Mouse (Mus musculus): ENCODE measurements around the gene Dnajb2. TPM values are rescaled to one million over a fixed set of nuclear protein-coding genes. Genes with fewer than 3 reads are reported as not detected.

The Dnajb2 gene
- polyA plus RNA-seq, 1 experiment from 2014 or later = 24.2 TPM

- no peaks in the 10 kb centered on the region for H3K4me1 ChIP-seq (replicated peaks; ENCODE audit: control insufficient read depth, insufficient read depth)
- H3K9me3 ChIP-seq (ENCODE audit: control insufficient read depth, low read length) = no peaks in the 10 kb centered on the region
- ATAC-seq (ENCODE audit: low FRiP score, low TSS enrichment) (no peak), DNase-seq (ENCODE audit: low spot score) (no peak)
- H3K4me3 ChIP-seq (ENCODE audit: low read depth, low read length) = no peak overlapping the region
- H3K27me3 ChIP-seq (ENCODE audit: control insufficient read depth, insufficient read depth, low read length) = no peaks in the 10 kb centered on the region
- WGBS = 83% methylated on average over 10 of the region's 10 CpGs
- TF ChIP-seq EP300 (optimal IDR thresholded peaks at IDR 0.05) = no peak
- TF ChIP-seq CTCF (IDR thresholded peaks at IDR 0.05; ENCODE audit: low read depth) = no peak
- no peak overlapping the region for H3K9ac ChIP-seq (ENCODE audit: low read length)
- no peak overlapping the region for H3K4me2 ChIP-seq (replicated peaks; ENCODE audit: low read depth)
- peaks cover 16% of the 10 kb centered on the region; the same call in 1 of the 2 replicates for H3K36me3 ChIP-seq (ENCODE audit: control insufficient read depth, insufficient read depth, low read length)
- no peak overlapping the region for H3K27ac ChIP-seq (replicated peaks)
Measured at GRCm38 (mm10) chr1:75239591-75239990, 3.4 kb downstream of the Dnajb2 start.

DNA sequence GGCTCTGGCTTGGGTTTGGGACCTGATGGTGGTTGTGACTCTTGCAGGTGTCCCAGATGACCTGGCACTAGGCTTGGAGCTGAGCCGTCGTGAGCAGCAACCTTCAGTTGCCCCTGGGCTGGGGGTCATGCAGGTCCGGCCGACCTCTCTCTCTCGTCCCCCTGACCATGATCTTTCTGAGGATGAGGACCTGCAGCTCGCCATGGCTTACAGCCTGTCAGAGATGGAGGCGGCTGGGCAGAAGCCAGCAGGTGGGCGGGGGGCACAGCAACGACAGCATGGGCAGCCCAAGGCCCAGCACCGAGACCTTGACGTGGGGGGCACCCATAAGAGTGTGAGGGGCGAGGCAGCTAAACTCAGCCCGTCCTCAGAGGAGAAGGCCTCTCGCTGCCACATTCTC is 7.2 kb downstream of the Dnajb2 start:
- peaks cover 6% of the 10 kb centered on the region; the same call in 1 of the 2 replicates for H3K4me1 ChIP-seq (replicated peaks; ENCODE audit: control insufficient read depth, insufficient read depth)
- H3K27me3 ChIP-seq (ENCODE audit: control insufficient read depth, insufficient read depth, low read length) = no peaks in the 10 kb centered on the region
- TF ChIP-seq EP300 (optimal IDR thresholded peaks at IDR 0.05) (no peak), CTCF (IDR thresholded peaks at IDR 0.05; ENCODE audit: low read depth) (no peak)
- ATAC-seq (ENCODE audit: low FRiP score, low TSS enrichment) = no peak
- peaks cover 16% of the 10 kb centered on the region; the same call in 1 of the 2 replicates for H3K36me3 ChIP-seq (ENCODE audit: control insufficient read depth, insufficient read depth, low read length)
- H3K27ac ChIP-seq (replicated peaks) = no peak overlapping the region
- no peaks in the 10 kb centered on the region for H3K9me3 ChIP-seq (ENCODE audit: control insufficient read depth, low read length)
- DNase-seq (ENCODE audit: low spot score) = no peak
- 87% methylated on average over 14 of the region's 14 CpGs for WGBS
- H3K4me2 ChIP-seq (replicated peaks; ENCODE audit: low read depth) = no peak overlapping the region
- H3K4me3 ChIP-seq (ENCODE audit: low read depth, low read length) = no peak overlapping the region
- H3K9ac ChIP-seq (ENCODE audit: low read length) = no peak overlapping the region

DNA sequence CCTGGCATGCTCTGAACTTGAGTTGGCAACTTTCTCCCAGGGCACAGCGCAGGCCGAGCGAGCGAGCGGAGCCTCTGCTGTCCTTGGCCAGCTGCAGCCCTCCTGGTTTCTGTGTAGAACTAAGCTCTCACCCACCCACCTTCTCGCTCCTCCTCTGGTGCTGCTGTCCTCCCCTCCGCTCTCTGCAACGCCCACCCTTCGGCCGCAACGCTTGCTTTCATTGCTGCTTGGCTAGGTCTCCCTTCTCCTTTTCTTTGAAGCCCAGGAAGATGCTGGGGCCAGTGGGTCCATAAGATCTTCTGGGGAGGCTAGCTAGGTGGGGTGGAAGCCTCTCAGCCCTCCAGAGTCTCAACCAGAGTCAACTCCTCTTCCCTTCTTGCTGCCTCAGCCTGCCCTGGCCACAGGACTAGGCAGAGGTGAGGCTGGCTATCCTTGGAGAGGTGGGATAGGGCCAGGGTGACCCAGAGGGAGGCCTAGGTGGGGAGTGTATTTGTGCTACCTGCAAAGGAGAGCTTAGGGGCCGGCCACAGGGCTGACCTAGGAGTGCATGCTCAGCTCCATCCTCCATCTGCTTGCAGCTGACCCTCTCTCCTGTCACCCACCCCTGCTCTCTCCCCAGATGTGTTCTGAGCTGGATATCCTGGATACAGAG is 8.1 kb downstream of the Dnajb2 start:
- H3K36me3 ChIP-seq (ENCODE audit: control insufficient read depth, insufficient read depth, low read length) = peaks cover 16% of the 10 kb centered on the region; the same call in 1 of the 2 replicates
- ATAC-seq (ENCODE audit: low FRiP score, low TSS enrichment) = no peak
- WGBS = 94% methylated on average over 12 of the region's 12 CpGs
- H3K4me2 ChIP-seq (replicated peaks; ENCODE audit: low read depth) = no peak overlapping the region
- no peak for DNase-seq (ENCODE audit: low spot score)
- TF ChIP-seq EP300 (optimal IDR thresholded peaks at IDR 0.05) (no peak), CTCF (IDR thresholded peaks at IDR 0.05; ENCODE audit: low read depth) (no peak)
- H3K4me1 ChIP-seq (replicated peaks; ENCODE audit: control insufficient read depth, insufficient read depth) = peaks cover 6% of the 10 kb centered on the region; the same call in 1 of the 2 replicates
- H3K4me3 ChIP-seq (ENCODE audit: low read depth, low read length) = no peak overlapping the region
- no peak overlapping the region for H3K9ac ChIP-seq (ENCODE audit: low read length)
- no peak overlapping the region for H3K27ac ChIP-seq (replicated peaks)
- H3K9me3 ChIP-seq (ENCODE audit: control insufficient read depth, low read length) = no peaks in the 10 kb centered on the region
- H3K27me3 ChIP-seq (ENCODE audit: control insufficient read depth, insufficient read depth, low read length) = no peaks in the 10 kb centered on the region

DNA sequence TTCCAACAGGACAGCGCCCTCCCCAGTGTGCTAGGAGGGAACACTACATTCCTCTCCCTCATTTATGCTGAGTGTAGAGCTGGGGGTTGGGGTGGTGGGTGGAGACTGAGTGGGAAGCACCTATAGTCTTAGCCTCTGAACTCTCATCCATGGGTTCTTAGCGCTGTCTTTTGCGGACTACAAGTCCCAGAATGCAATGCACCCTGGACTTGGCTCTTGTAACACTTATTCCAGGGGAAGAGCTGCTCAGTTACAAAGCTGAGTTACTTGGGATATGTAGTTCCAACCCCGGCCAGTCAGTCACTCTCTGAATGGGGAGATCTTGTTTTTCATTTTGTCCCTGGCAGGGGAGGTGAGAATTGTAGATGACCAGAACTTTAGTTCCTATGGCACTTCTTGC is 8.6 kb downstream of the Dnajb2 start:
- TF ChIP-seq CTCF (IDR thresholded peaks at IDR 0.05; ENCODE audit: low read depth) = peak; percentile 28; the same call in 1 of the 2 replicates
- no peak for TF ChIP-seq EP300 (optimal IDR thresholded peaks at IDR 0.05)

GRCm38 (mm10) chr1:75247071-75247930 is 11.1 kb downstream of the Dnajb2 start:
- Histone ChIP-seq H3K36me3 (ENCODE audit: control insufficient read depth, insufficient read depth, low read length) (peaks cover 10% of the 10 kb centered on the region; the same call in 1 of the 2 replicates), H3K4me3 (ENCODE audit: low read depth, low read length) (no peak overlapping the region), H3K9me3 (ENCODE audit: control insufficient read depth, low read length) (no peaks in the 10 kb centered on the region), H3K4me2 (replicated peaks; ENCODE audit: low read depth) (no peak overlapping the region), H3K27ac (replicated peaks) (peak overlapping the region; percentile 70; the same call in 1 of the 2 replicates), H3K27me3 (ENCODE audit: control insufficient read depth, insufficient read depth, low read length) (no peaks in the 10 kb centered on the region), H3K9ac (ENCODE audit: low read length) (peak overlapping the region; percentile 41; the same call in 1 of the 2 replicates), H3K4me1 (replicated peaks; ENCODE audit: control insufficient read depth, insufficient read depth) (peaks cover 8% of the 10 kb centered on the region; the same call in 1 of the 2 replicates)
- WGBS = 79% methylated on average over 16 of the region's 16 CpGs
- TF ChIP-seq EP300 (optimal IDR thresholded peaks at IDR 0.05) = no peak
- DNase-seq (ENCODE audit: low spot score) = no peak
- no peak for ATAC-seq (ENCODE audit: low FRiP score, low TSS enrichment)

More for the DNA sequence above, 8.6 kb downstream of the Dnajb2 start:
- Histone ChIP-seq H3K9me3 (ENCODE audit: control insufficient read depth, low read length) (no peaks in the 10 kb centered on the region), H3K9ac (ENCODE audit: low read length) (no peak overlapping the region), H3K36me3 (ENCODE audit: control insufficient read depth, insufficient read depth, low read length) (peaks cover 14% of the 10 kb centered on the region; the same call in 1 of the 2 replicates), H3K4me2 (replicated peaks; ENCODE audit: low read depth) (no peak overlapping the region), H3K4me3 (ENCODE audit: low read depth, low read length) (no peak overlapping the region), H3K27me3 (ENCODE audit: control insufficient read depth, insufficient read depth, low read length) (no peaks in the 10 kb centered on the region), H3K4me1 (replicated peaks; ENCODE audit: control insufficient read depth, insufficient read depth) (peaks cover 6% of the 10 kb centered on the region; the same call in 1 of the 2 replicates), H3K27ac (replicated peaks) (no peak overlapping the region)
- WGBS = 33% methylated on average over 4 of the region's 4 CpGs
- peak; percentile 56 for ATAC-seq (ENCODE audit: low FRiP score, low TSS enrichment)
- peak; percentile 52 for DNase-seq (ENCODE audit: low spot score)

All from stomach, postnatal 0 days (tissue).